Mouse (Mus musculus) MEL (cell line): Measurements from ENCODE around the gene Zfand3. TPM values are rescaled to one million over a fixed set of nuclear protein-coding genes. Genes with fewer than 3 reads are reported as not detected.

Experiments used
- DNase-seq: peaks from one replicate; pipeline ENCODE4 v3.0.0; 2011; ENCODE audit warnings: low read depth, low spot score
- H3K27ac ChIP-seq: 2 replicates; pipeline ENCODE4 v1.5.1; 2012; ENCODE audit warnings: low read depth, mild to moderate bottlenecking, control low read depth, low read length, moderate library complexity; ENCODE audit not compliant: control insufficient read depth
- H3K27me3 ChIP-seq, 2 experiments: fragments of 150-350 bp in 1 of 2; sonication (generic) in 1 of 2; 2 replicates each; pipeline ENCODE4 v1.6.1; 2012; ENCODE audit warnings: low read length in 2 of 2, mild to moderate bottlenecking in 2 of 2, improper control_type of control experiment in 1 of 2, moderate library complexity in 1 of 2; ENCODE audit not compliant: insufficient read depth in 2 of 2, control insufficient read depth in 1 of 2
- H3K36me3 ChIP-seq, 2 experiments: 2 replicates each; pipeline ENCODE4 v1.6.1; 2012 to 2014; ENCODE audit warnings: low read length in 2 of 2, improper control_type of control experiment in 1 of 2, inconsistent platforms in 1 of 2, mild to moderate bottlenecking in 1 of 2; ENCODE audit not compliant: insufficient read depth in 2 of 2, control insufficient read depth in 1 of 2
- H3K4me1 ChIP-seq, 2 experiments: fragments of 150-350 bp in 1 of 2; sonication (generic) in 1 of 2; 2 replicates each; pipeline ENCODE4 v1.6.1; 2012; ENCODE audit warnings: low read length in 2 of 2, improper control_type of control experiment in 1 of 2, mild to moderate bottlenecking in 1 of 2; ENCODE audit not compliant: insufficient read depth in 2 of 2, control insufficient read depth in 1 of 2
- H3K4me3 ChIP-seq, 2 experiments: fragments of 150-350 bp in 1 of 2; sonication (generic) in 1 of 2; 2 replicates each; pipeline ENCODE4 v1.5.1; 2012; ENCODE audit warnings: low read depth in 2 of 2, low read length in 2 of 2, mild to moderate bottlenecking in 2 of 2, moderate library complexity in 2 of 2, control low read depth in 1 of 2, improper control_type of control experiment in 1 of 2; ENCODE audit not compliant: control insufficient read depth in 1 of 2, insufficient read depth in 1 of 2
- H3K79me2 ChIP-seq: 2 replicates; pipeline ENCODE4 v1.6.1; 2012; ENCODE audit warnings: mild to moderate bottlenecking, low read length, moderate library complexity; ENCODE audit not compliant: control insufficient read depth, poor library complexity, insufficient read depth
- H3K9ac ChIP-seq: 2 replicates; pipeline ENCODE4 v1.6.1; 2012; ENCODE audit warnings: low read depth, mild to moderate bottlenecking, control low read depth, low read length, moderate library complexity; ENCODE audit not compliant: control insufficient read depth, poor library complexity, severe bottlenecking
- H3K9me3 ChIP-seq: fragments of 150-350 bp; sonication (generic); replicated peaks from 2 replicates; pipeline ENCODE4 v1.6.1; 2012; ENCODE audit warnings: mild to moderate bottlenecking, low read length, improper control_type of control experiment, moderate library complexity; ENCODE audit not compliant: insufficient read depth
- BHLHE40 ChIP-seq: IDR thresholded peaks from 2 replicates; pipeline ENCODE4 v1.6.1; 2012; ENCODE audit warnings: low read depth, mild to moderate bottlenecking, inconsistent platforms, low read length, improper control_type of control experiment, borderline replicate concordance
- E2F4 ChIP-seq: IDR thresholded peaks from 2 replicates; pipeline ENCODE4 v1.6.1; 2011; ENCODE audit warnings: low read depth, low read length, improper control_type of control experiment, borderline replicate concordance
- ETS1 ChIP-seq: IDR thresholded peaks from 2 replicates; pipeline ENCODE4 v1.6.1; 2012; ENCODE audit warnings: low read depth, mild to moderate bottlenecking, inconsistent platforms, low read length, improper control_type of control experiment, moderate library complexity
- GABPA ChIP-seq: IDR thresholded peaks from 2 replicates; pipeline ENCODE4 v1.6.1; 2012; ENCODE audit warnings: low read depth, mild to moderate bottlenecking, inconsistent platforms, low read length, improper control_type of control experiment, moderate library complexity
- GATA1 ChIP-seq: IDR thresholded peaks from 2 replicates; pipeline ENCODE4 v1.6.1; 2011; ENCODE audit warnings: low read depth, low read length, improper control_type of control experiment
- MAFK ChIP-seq: IDR thresholded peaks from 2 replicates; pipeline ENCODE4 v1.6.1; 2011; ENCODE audit warnings: low read depth, mild to moderate bottlenecking, low read length, improper control_type of control experiment, borderline replicate concordance
- MAX ChIP-seq: IDR thresholded peaks from 2 replicates; pipeline ENCODE4 v1.6.1; 2011; ENCODE audit warnings: low read length, improper control_type of control experiment
- MEF2A ChIP-seq: IDR thresholded peaks from 2 replicates; pipeline ENCODE4 v1.6.1; 2014; ENCODE audit warnings: low read depth, mild to moderate bottlenecking, inconsistent platforms, low read length, improper control_type of control experiment; ENCODE audit not compliant: poor library complexity, insufficient replicate concordance, severe bottlenecking; ENCODE audit errors: extremely low read depth
- MYB ChIP-seq: IDR thresholded peaks from 2 replicates; pipeline ENCODE4 v1.6.1; 2011; ENCODE audit warnings: mild to moderate bottlenecking, low read depth, low read length, improper control_type of control experiment
- MYC ChIP-seq: IDR thresholded peaks from 2 replicates; pipeline ENCODE4 v1.6.1; 2011; ENCODE audit warnings: low read depth, mild to moderate bottlenecking, low read length, improper control_type of control experiment, moderate library complexity
- NRF1 ChIP-seq: IDR thresholded peaks from 2 replicates; pipeline ENCODE4 v1.6.1; 2014; ENCODE audit warnings: low read depth, mild to moderate bottlenecking, inconsistent platforms, low read length, improper control_type of control experiment, moderate library complexity; ENCODE audit not compliant: poor library complexity, insufficient read depth, severe bottlenecking
- RAD21 ChIP-seq: IDR thresholded peaks from 2 replicates; pipeline ENCODE4 v1.6.1; 2011; ENCODE audit warnings: mild to moderate bottlenecking, low read depth, low read length, improper control_type of control experiment
- RCOR1 ChIP-seq: IDR thresholded peaks from 2 replicates; pipeline ENCODE4 v1.6.1; 2012; ENCODE audit warnings: low read depth, mild to moderate bottlenecking, inconsistent platforms, low read length, improper control_type of control experiment
- SMC3 ChIP-seq: IDR thresholded peaks from 2 replicates; pipeline ENCODE4 v1.6.1; 2011; ENCODE audit warnings: low read depth, low read length, improper control_type of control experiment
- TBP ChIP-seq: IDR thresholded peaks from 2 replicates; pipeline ENCODE4 v1.8.0; 2011; ENCODE audit warnings: low read depth, low read length, improper control_type of control experiment
- UBTF ChIP-seq: IDR thresholded peaks from 2 replicates; pipeline ENCODE4 v1.6.1; 2012; ENCODE audit warnings: low read depth, mild to moderate bottlenecking, inconsistent platforms, low read length, improper control_type of control experiment, moderate library complexity, borderline replicate concordance; ENCODE audit not compliant: insufficient read depth
- USF1 ChIP-seq: IDR thresholded peaks from 2 replicates; pipeline ENCODE4 v1.6.1; 2014; ENCODE audit warnings: low read depth, mild to moderate bottlenecking, inconsistent platforms, low read length, improper control_type of control experiment, moderate library complexity
- USF2 ChIP-seq, 2 experiments: IDR thresholded peaks; 2 replicates each; pipeline ENCODE4 v1.6.1; 2011 to 2012; ENCODE audit warnings: improper control_type of control experiment in 2 of 2, low read length in 2 of 2, borderline replicate concordance in 1 of 2, inconsistent platforms in 1 of 2, low read depth in 1 of 2, mild to moderate bottlenecking in 1 of 2; ENCODE audit not compliant: insufficient read depth in 1 of 2
- ZC3H11A ChIP-seq: IDR thresholded peaks from 2 replicates; pipeline ENCODE4 v1.6.1; 2012; ENCODE audit warnings: low read depth, mild to moderate bottlenecking, inconsistent platforms, low read length, improper control_type of control experiment
- ZMIZ1 ChIP-seq: IDR thresholded peaks from 2 replicates; pipeline ENCODE4 v1.6.1; 2012; ENCODE audit warnings: low read depth, mild to moderate bottlenecking, inconsistent platforms, low read length, improper control_type of control experiment, moderate library complexity
- ZNF384 ChIP-seq: IDR thresholded peaks from 2 replicates; pipeline ENCODE4 v1.6.1; 2012; ENCODE audit warnings: low read depth, mild to moderate bottlenecking, inconsistent platforms, low read length, improper control_type of control experiment
- polyA plus RNA-seq, 2 experiments: library from polyadenylated mRNA; stranded (reverse) in 1 of 2; unstranded in 1 of 2; fragments of >175 nt in 1 of 2; fragments of >200 nt in 1 of 2; gene quantifications; 2 replicates each; pipeline versions ENCODE4 v1.2.1 to v1.2.4; 2012; ENCODE audit warnings: low replicate concordance in 2 of 2, low read depth in 1 of 2; ENCODE audit not compliant: insufficient read length in 2 of 2, insufficient read depth in 1 of 2, missing spikeins in 1 of 2
- total RNA-seq: library from RNA; depleted of rRNA; stranded (reverse); fragments of 300-350 nt; gene quantifications from 2 replicates; pipeline ENCODE4 v1.2.3, GENCODE M21; 2012

The Zfand3 gene
- total and polyA plus RNA-seq, 3 experiments, result 28.3 to 48.8 TPM; not detected in 1

DNA sequence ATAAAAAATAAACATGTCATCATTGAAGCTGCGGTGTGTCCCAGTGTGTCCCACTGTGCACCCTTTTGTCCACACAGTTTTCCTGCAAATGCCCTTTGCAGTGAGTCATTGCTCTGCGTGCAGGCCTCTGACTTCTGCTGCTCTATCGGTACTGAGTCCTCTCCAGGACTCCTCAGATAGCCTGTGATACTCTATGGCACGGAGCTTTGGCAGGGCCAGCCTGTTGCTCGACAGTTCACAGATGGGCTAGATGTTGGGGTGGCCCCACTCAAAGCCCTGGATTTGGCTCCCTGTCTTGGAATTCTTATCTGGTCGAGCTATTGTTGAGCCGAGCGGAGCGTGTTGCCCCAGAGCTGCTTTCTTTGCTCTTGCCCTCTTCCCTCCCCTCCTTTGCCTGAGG lies 160.3 kb downstream of the Zfand3 start:
- no peak for TF ChIP-seq RAD21
- TF ChIP-seq ZNF384, result no peak
- TF ChIP-seq E2F4, result no peak
- TF ChIP-seq RCOR1, result no peak
- TF ChIP-seq GABPA, result no peak
- no peak for TF ChIP-seq MAX
- TF ChIP-seq USF2 (IDR thresholded peaks at IDR 0.05; ENCODE audit: borderline replicate concordance in 1 of 2, insufficient read depth in 1 of 2, low read depth in 1 of 2, low read length in 2 of 2), result no peak
- no peak for TF ChIP-seq MYC
- TF ChIP-seq SMC3, result no peak
- TF ChIP-seq BHLHE40, result no peak
- TF ChIP-seq MAFK, result no peak
- TF ChIP-seq USF1, result no peak
- TF ChIP-seq GATA1, result no peak
- TF ChIP-seq, all 39 proteins: peak for 0

DNA sequence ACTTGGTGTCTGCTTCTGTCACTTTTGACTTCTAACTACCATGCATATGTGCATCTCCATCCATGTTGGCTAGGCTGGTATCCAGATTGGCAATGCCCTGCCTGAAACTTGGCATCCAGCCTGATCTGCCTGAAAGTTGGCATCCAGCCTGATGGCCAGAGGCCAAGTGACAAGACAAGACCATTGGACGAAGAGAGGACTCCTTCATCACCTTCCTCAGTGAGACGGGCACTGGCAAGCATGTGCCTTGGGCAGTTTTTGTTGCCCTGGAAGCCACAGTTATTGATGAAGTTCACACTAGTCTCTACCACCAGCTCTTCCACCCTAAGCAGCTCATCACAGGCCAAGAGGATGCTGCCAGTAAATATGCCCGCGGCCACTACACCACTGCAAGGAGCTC lies 172.9 kb downstream of the Zfand3 start:
- TF ChIP-seq TBP, result no peak
- no peak for TF ChIP-seq UBTF
- TF ChIP-seq ZC3H11A, result no peak
- no peak for TF ChIP-seq ZMIZ1
- TF ChIP-seq NRF1, result no peak
- TF ChIP-seq USF2 (IDR thresholded peaks at IDR 0.05; ENCODE audit: borderline replicate concordance in 1 of 2, insufficient read depth in 1 of 2, low read depth in 1 of 2, low read length in 2 of 2), result no peak
- TF ChIP-seq ZNF384, result no peak
- no peak for TF ChIP-seq BHLHE40
- TF ChIP-seq MEF2A, result no peak
- no peak for TF ChIP-seq ETS1
- no peak for TF ChIP-seq MAX
- TF ChIP-seq MYB, result no peak
- H3K4me1 ChIP-seq, result peaks cover 0 to 4% of the 10 kb centered on the region in 2 experiments; a peak in 2 of 4 replicates
- H3K36me3 ChIP-seq, result peaks cover 0 to 9% of the 10 kb centered on the region in 2 experiments; a peak in 2 of 4 replicates
- no peaks in the 10 kb centered on the region for H3K9me3 ChIP-seq
- H3K9ac ChIP-seq, result no peak overlapping the region
- no peaks in the 10 kb centered on the region for H3K79me2 ChIP-seq
- DNase-seq, result no peak
- H3K27ac ChIP-seq, result no peak overlapping the region
- no peaks in the 10 kb centered on the region for H3K27me3 ChIP-seq
- no peak overlapping the region for H3K4me3 ChIP-seq

More for the DNA sequence above, 160.3 kb downstream of the Zfand3 start:
- H3K36me3 ChIP-seq, result no peaks in the 10 kb centered on the region; a peak in 1 of 4 replicates
- H3K27me3 ChIP-seq, result no peaks in the 10 kb centered on the region
- H3K9me3 ChIP-seq, result no peaks in the 10 kb centered on the region
- H3K9ac ChIP-seq, result no peak overlapping the region
- no peak overlapping the region for H3K27ac ChIP-seq
- no peaks in the 10 kb centered on the region; a peak in 1 of 4 replicates for H3K4me1 ChIP-seq
- no peaks in the 10 kb centered on the region for H3K79me2 ChIP-seq
- DNase-seq, result no peak
- H3K4me3 ChIP-seq, result no peak overlapping the region
